Mouse (Mus musculus): Measurements from ENCODE around the gene Dbil5.
"Not testable (repeated sequence)": the region's sequence is repeated elsewhere in the genome, so short reads cannot be mapped to it uniquely, and the experiment has no call there.

Gene Dbil5

GRCm38 (mm10) chr11:76217390-76217800 lies at the start of gene Dbil5, which contains the start of gene Gemin4:
Gene Dbil5 (plus strand): TSS chr11:76217608.
Gene Gemin4 (minus strand): TSS chr11:76217664.
- peak; percentile 98 for DNase-seq (ENCODE audit: extremely low spot score)

- DNase-seq (ENCODE audit: extremely low spot score): no peak
Measured at GRCm38 (mm10) chr11:76168976-76169375, 48.4 kb upstream of the Dbil5 start.

GRCm38 (mm10) chr11:76170207-76170606 lies 47.2 kb upstream of the Dbil5 start:
- no peak for DNase-seq (ENCODE audit: extremely low spot score)

- peak; percentile 36 for DNase-seq (ENCODE audit: extremely low spot score)
Measured at GRCm38 (mm10) chr11:76178726-76179494, 38.5 kb upstream of the Dbil5 start.

GRCm38 (mm10) chr11:76179495-76180145 lies 37.8 kb upstream of the Dbil5 start, which contains the start of the genes Vps53 and Fam57a:
Gene Vps53 (minus strand): TSS chr11:76179647.
Gene Fam57a (plus strand): TSS chr11:76179671.
- DNase-seq (ENCODE audit: extremely low spot score): peak; percentile 88

- DNase-seq (ENCODE audit: extremely low spot score): no peak
Measured at GRCm38 (mm10) chr11:76180146-76180540, 37.3 kb upstream of the Dbil5 start.

GRCm38 (mm10) chr11:76183745-76184144 lies 33.7 kb upstream of the Dbil5 start:
- no peak for DNase-seq (ENCODE audit: extremely low spot score)

GRCm38 (mm10) chr11:76186908-76187307 lies 30.5 kb upstream of the Dbil5 start:
- DNase-seq (ENCODE audit: extremely low spot score): no peak

GRCm38 (mm10) chr11:76196275-76196976 lies 21.0 kb upstream of the Dbil5 start:
- DNase-seq (ENCODE audit: extremely low spot score): no peak

GRCm38 (mm10) chr11:76196977-76197469 lies 20.4 kb upstream of the Dbil5 start:
- no peak for DNase-seq (ENCODE audit: extremely low spot score)

- peak; percentile 81 for DNase-seq (ENCODE audit: extremely low spot score)
Measured at GRCm38 (mm10) chr11:76201761-76202674, 15.4 kb upstream of the Dbil5 start.

- no peak for DNase-seq (ENCODE audit: extremely low spot score)
Measured at GRCm38 (mm10) chr11:76206793-76207192, 10.6 kb upstream of the Dbil5 start.

GRCm38 (mm10) chr11:76210228-76210985 lies 7.0 kb upstream of the Dbil5 start:
- DNase-seq (ENCODE audit: extremely low spot score): no peak

GRCm38 (mm10) chr11:76211595-76211994 lies 5.8 kb upstream of the Dbil5 start:
- not testable (repeated sequence) for DNase-seq (ENCODE audit: extremely low spot score)

GRCm38 (mm10) chr11:76213841-76214240 lies 3.6 kb upstream of the Dbil5 start:
- DNase-seq (ENCODE audit: extremely low spot score): peak; percentile 35

GRCm38 (mm10) chr11:76215011-76215410 lies 2.4 kb upstream of the Dbil5 start:
- DNase-seq (ENCODE audit: extremely low spot score): no peak

GRCm38 (mm10) chr11:76216049-76216540 lies 1.3 kb upstream of the Dbil5 start:
- no peak for DNase-seq (ENCODE audit: extremely low spot score)

GRCm38 (mm10) chr11:76216681-76217389 lies 573 bp upstream of the Dbil5 start:
- DNase-seq (ENCODE audit: extremely low spot score): peak; percentile 65

- DNase-seq (ENCODE audit: extremely low spot score): no peak
Measured at GRCm38 (mm10) chr11:76224631-76225030, 7.2 kb downstream of the Dbil5 start.
